Mouse (Mus musculus) embryonic facial prominence, embryonic 12.5 days (tissue): ENCODE data around the gene Myo1b. TPM values are rescaled to one million over a fixed set of nuclear protein-coding genes. Genes with fewer than 3 reads are reported as not detected.
"Not testable (repeated sequence)": the region's sequence is repeated elsewhere in the genome, so short reads cannot be mapped to it uniquely, and the experiment has no call there.

Source experiments
- ATAC-seq: fragments of 200-750 bp; cut with Nextera tagmentation; 2 replicates; pipeline ENCODE4 v1.8.0; 2017; ENCODE audit not compliant: insufficient number of reproducible peaks, insufficient read depth, low FRiP score, low TSS enrichment
- H3K27ac ChIP-seq: fragments of 300-500 bp; sonication (generic); 2 replicates; pipeline ENCODE4 v1.5.1; 2016; ENCODE audit warnings: mild to moderate bottlenecking
- H3K27me3 ChIP-seq: fragments of 300-500 bp; sonication (generic); 2 replicates; pipeline ENCODE4 v1.6.1; 2016; ENCODE audit warnings: mild to moderate bottlenecking, moderate library complexity
- H3K36me3 ChIP-seq: fragments of 300-500 bp; sonication (generic); 2 replicates; pipeline ENCODE4 v1.6.1; 2016; ENCODE audit warnings: mild to moderate bottlenecking
- H3K4me1 ChIP-seq: fragments of 300-500 bp; sonication (generic); 2 replicates; pipeline ENCODE4 v1.6.1; 2016
- H3K4me2 ChIP-seq: fragments of 300-500 bp; sonication (generic); replicated peaks from 2 replicates; pipeline ENCODE4 v1.6.1; 2016; ENCODE audit warnings: mild to moderate bottlenecking, moderate library complexity
- H3K4me3 ChIP-seq: fragments of 300-500 bp; sonication (generic); 2 replicates; pipeline ENCODE4 v1.5.1; 2016; ENCODE audit warnings: mild to moderate bottlenecking
- H3K9ac ChIP-seq: fragments of 300-500 bp; sonication (generic); 2 replicates; pipeline ENCODE4 v1.6.1; 2016; ENCODE audit warnings: mild to moderate bottlenecking, moderate library complexity
- H3K9me3 ChIP-seq: fragments of 300-500 bp; sonication (generic); 2 replicates; pipeline ENCODE4 v1.6.1; 2016; ENCODE audit warnings: mild to moderate bottlenecking, moderate library complexity
- WGBS: fragments of 180-500 bp; shearing (Covaris S2); methylation state at CpG from one replicate; pipeline ENCODE4 v1.1.7; 2016; 5-methylcytosine and 5-hydroxymethylcytosine counted together
- polyA plus RNA-seq: library from polyadenylated mRNA; unstranded; fragments of >200 nt; fragmentation: Nextera tagmentation; extraction: Ambion mirVana; gene quantifications from 2 replicates; pipeline ENCODE4 v1.2.1, GENCODE M21; 2016

Myo1b gene
- polyA plus RNA-seq, 1 experiment from 2014 or later, result 100 TPM

DNA sequence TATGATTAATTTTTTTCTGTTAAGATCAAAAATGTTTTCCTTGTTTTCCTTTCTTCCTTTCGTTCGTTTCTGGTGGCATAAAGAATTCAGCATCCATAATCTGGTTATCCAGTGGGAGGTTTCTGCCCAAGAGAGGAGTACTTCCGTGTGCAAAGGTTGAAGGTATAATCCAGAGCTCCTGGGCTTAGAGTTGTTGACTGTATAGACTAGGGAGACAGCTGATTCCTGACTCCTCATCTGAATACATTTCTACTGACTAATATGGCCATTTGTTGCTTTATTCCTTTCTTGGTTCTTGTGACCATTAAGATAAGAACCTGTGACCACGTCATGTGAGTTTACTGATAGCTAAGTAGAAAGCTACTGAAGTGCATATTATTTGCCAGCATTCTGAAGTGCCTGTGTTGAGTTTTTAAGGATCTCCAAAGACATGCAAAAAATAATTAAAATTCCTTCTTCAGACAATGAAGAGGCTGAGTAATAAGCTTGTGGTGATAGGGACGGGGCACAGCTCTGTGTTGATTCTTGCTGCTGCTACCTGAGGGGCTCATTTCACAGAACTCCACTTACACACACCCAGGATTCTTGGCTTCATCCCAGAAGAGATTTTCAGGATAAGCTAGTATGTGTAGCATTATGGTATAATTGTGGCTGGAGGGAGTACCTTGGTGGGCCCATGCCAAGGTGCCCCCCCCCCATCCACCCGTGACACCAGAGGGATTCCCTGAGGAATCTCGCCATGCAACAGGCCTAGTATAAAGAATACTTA lies 43.2 kb downstream of the Myo1b start:
- no peak overlapping the region for H3K9ac ChIP-seq
- H3K4me3 ChIP-seq, result no peak overlapping the region
- no peaks in the 10 kb centered on the region for H3K27me3 ChIP-seq
- H3K36me3 ChIP-seq, result peaks cover 5% of the 10 kb centered on the region; the same call in 1 of the 2 replicates
- H3K4me2 ChIP-seq, result no peak overlapping the region
- 76% methylated on average over 7 of the region's 7 CpGs for WGBS
- no peak for ATAC-seq
- H3K27ac ChIP-seq, result no peak overlapping the region
- H3K4me1 ChIP-seq, result 0 out of 2 replicates have a peak, but pooled peaks cover 5% of the 10 kb centered on the region
- no peaks in the 10 kb centered on the region for H3K9me3 ChIP-seq

- not testable (repeated sequence) for H3K4me2 ChIP-seq, H3K4me3 ChIP-seq, H3K27me3 ChIP-seq, H3K36me3 ChIP-seq, H3K27ac ChIP-seq, H3K9me3 ChIP-seq, H3K9ac ChIP-seq, ATAC-seq
- WGBS, result 60% methylated on average over 2 of the region's 2 CpGs
- peaks cover 11% of the 10 kb centered on the region; the same call in 1 of the 2 replicates for H3K4me1 ChIP-seq
Observed at GRCm38 (mm10) chr1:51871234-51871633, 44.6 kb downstream of the Myo1b start.

DNA sequence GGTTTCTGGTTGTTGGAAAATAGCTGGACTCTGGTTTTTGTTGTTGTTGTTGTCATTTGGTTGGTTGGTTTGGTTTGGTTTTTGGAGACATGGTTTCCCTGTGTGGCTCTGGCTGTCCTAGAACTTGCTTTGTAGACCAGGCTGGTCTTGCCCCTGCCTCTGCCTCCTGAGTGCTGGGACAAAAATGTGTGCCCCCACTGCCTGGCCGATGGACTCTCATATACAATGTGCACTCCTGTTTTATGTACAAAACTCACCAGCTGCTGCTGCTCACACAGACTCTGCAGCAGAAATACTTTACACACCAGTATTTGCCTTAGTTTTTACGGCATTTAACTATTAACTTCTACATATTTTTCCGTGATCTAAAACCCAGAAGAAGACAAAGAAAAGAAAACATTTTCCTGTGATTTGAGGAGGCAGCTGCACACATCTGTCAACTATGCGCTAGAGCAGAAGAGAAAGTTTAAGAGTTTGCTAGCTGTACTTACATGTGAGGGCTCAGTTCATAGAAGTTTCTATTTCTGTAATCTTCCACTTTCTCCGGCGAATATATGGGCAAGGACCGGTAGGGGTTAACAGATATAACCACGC lies 52.9 kb downstream of the Myo1b start:
- Histone ChIP-seq H3K9me3 (no peaks in the 10 kb centered on the region), H3K36me3 (peaks cover 15% of the 10 kb centered on the region), H3K4me1 (peaks cover 6% of the 10 kb centered on the region; the same call in 1 of the 2 replicates), H3K4me3 (no peak overlapping the region), H3K27ac (no peak overlapping the region), H3K27me3 (no peaks in the 10 kb centered on the region), H3K9ac (no peak overlapping the region), H3K4me2 (no peak overlapping the region)
- ATAC-seq, result no peak
- 91% methylated on average over 8 of the region's 8 CpGs for WGBS

GRCm38 (mm10) chr1:51860837-51861236 lies 55.0 kb downstream of the Myo1b start:
- no peaks in the 10 kb centered on the region for H3K27me3 ChIP-seq
- H3K36me3 ChIP-seq, result peaks cover 15% of the 10 kb centered on the region
- no peaks in the 10 kb centered on the region for H3K9me3 ChIP-seq
- ATAC-seq, result no peak
- no peak overlapping the region for H3K9ac ChIP-seq
- 89% methylated on average over 10 of the region's 10 CpGs for WGBS
- H3K4me1 ChIP-seq, result no peaks in the 10 kb centered on the region
- no peak overlapping the region for H3K27ac ChIP-seq
- H3K4me3 ChIP-seq, result no peak overlapping the region
- no peak overlapping the region for H3K4me2 ChIP-seq

GRCm38 (mm10) chr1:51856946-51857345 lies 58.9 kb downstream of the Myo1b start:
- Histone ChIP-seq H3K4me1 (no peaks in the 10 kb centered on the region), H3K27me3 (no peaks in the 10 kb centered on the region), H3K4me2 (no peak overlapping the region), H3K27ac (no peak overlapping the region), H3K9me3 (no peaks in the 10 kb centered on the region), H3K9ac (no peak overlapping the region), H3K4me3 (no peak overlapping the region), H3K36me3 (peaks cover 9% of the 10 kb centered on the region)
- no peak for ATAC-seq
- WGBS, result 79% methylated on average over 4 of the region's 4 CpGs

GRCm38 (mm10) chr1:51856245-51856915 lies 59.5 kb downstream of the Myo1b start:
- 78% methylated on average over 11 of the region's 11 CpGs for WGBS

GRCm38 (mm10) chr1:51855541-51856244 lies 60.2 kb downstream of the Myo1b start:
- no peak overlapping the region for H3K27ac ChIP-seq
- H3K36me3 ChIP-seq, result peaks cover 8% of the 10 kb centered on the region
- H3K9ac ChIP-seq, result no peak overlapping the region
- no peaks in the 10 kb centered on the region for H3K4me1 ChIP-seq
- no peaks in the 10 kb centered on the region for H3K27me3 ChIP-seq
- 60% methylated on average over 10 of the region's 10 CpGs for WGBS
- no peak for ATAC-seq
- no peak overlapping the region for H3K4me2 ChIP-seq
- H3K4me3 ChIP-seq, result no peak overlapping the region
- no peaks in the 10 kb centered on the region for H3K9me3 ChIP-seq

More at GRCm38 (mm10) chr1:51856245-51856915, 59.5 kb downstream of the Myo1b start:
- ATAC-seq, result no peak
- Histone ChIP-seq H3K4me3 (no peak overlapping the region), H3K9me3 (no peaks in the 10 kb centered on the region), H3K4me2 (no peak overlapping the region), H3K9ac (no peak overlapping the region), H3K27me3 (no peaks in the 10 kb centered on the region), H3K4me1 (no peaks in the 10 kb centered on the region), H3K27ac (no peak overlapping the region), H3K36me3 (peaks cover 9% of the 10 kb centered on the region)

- Histone ChIP-seq H3K27ac (no peak overlapping the region), H3K9me3 (no peaks in the 10 kb centered on the region), H3K36me3 (no peaks in the 10 kb centered on the region), H3K4me1 (no peaks in the 10 kb centered on the region), H3K27me3 (no peaks in the 10 kb centered on the region), H3K4me2 (no peak overlapping the region), H3K9ac (no peak overlapping the region), H3K4me3 (no peak overlapping the region)
- no peak for ATAC-seq
- WGBS, result 85% methylated on average over 5 of the region's 5 CpGs
Observed at GRCm38 (mm10) chr1:51852314-51852713, 63.6 kb downstream of the Myo1b start.

- Histone ChIP-seq H3K27me3 (no peaks in the 10 kb centered on the region), H3K4me1 (no peaks in the 10 kb centered on the region), H3K4me3 (no peak overlapping the region), H3K4me2 (no peak overlapping the region), H3K36me3 (no peaks in the 10 kb centered on the region), H3K9ac (no peak overlapping the region), H3K9me3 (no peaks in the 10 kb centered on the region), H3K27ac (no peak overlapping the region)
- ATAC-seq, result no peak
- 70% methylated on average over 8 of the region's 8 CpGs for WGBS
Observed at GRCm38 (mm10) chr1:51849570-51850211, 66.2 kb downstream of the Myo1b start.

DNA sequence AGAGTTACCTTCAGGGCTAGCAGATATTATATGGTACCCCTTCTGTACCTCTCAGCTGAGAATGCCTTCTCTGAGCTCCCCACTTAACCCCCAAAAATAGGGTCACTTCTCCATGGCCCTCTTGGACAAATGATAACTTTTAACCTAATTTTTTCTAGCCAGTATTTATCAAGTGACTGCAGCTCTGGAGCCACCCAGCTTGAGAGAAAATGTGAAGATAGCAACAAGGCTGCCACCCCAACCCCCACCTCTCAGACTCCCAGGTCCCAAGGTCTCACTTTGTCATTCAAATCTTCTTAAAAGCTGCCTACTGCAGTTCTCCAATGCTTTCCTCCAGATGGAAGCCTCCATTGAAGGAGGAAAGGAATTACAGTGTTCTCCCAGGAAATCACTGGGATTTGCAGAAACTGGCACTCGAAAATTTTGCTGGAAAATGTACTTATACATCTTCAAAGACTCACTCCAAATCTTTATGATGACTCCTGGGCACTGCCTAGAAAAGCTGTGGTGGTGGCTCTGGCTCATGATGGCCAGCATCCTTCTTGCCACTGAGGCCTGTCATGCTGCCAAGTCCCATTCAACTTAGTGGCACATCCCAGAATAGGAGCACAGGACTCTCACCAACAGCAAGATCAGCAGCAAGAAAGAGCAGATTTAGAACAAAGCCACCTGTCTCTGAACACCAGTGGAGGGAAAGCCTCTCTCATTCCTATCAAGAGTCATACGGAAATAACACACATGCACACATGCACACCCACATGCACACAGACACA lies 70.4 kb downstream of the Myo1b start:
- Histone ChIP-seq H3K4me1 (no peaks in the 10 kb centered on the region), H3K4me2 (no peak overlapping the region), H3K9ac (no peak overlapping the region), H3K36me3 (no peaks in the 10 kb centered on the region), H3K27ac (no peak overlapping the region), H3K27me3 (no peaks in the 10 kb centered on the region), H3K9me3 (no peaks in the 10 kb centered on the region), H3K4me3 (no peak overlapping the region)
- 93% methylated on average over 2 of the region's 2 CpGs for WGBS
- no peak for ATAC-seq
